Mouse (Mus musculus) stomach, postnatal 0 days (tissue): ENCODE results near the gene Zfp715.

Experiments used
- CTCF ChIP-seq: IDR thresholded peaks from 2 replicates; pipeline ENCODE4 v1.5.1; 2016; ENCODE audit warnings: antibody characterized with exemption, low read depth, mild to moderate bottlenecking, moderate library complexity
- EP300 ChIP-seq: optimal IDR thresholded peaks from 2 replicates; pipeline ENCODE3; 2016; ENCODE audit warnings: antibody characterized with exemption

GRCm38 (mm10) chr7:43253540-43253939, 59.6 kb downstream of the Zfp715 start:
- TF ChIP-seq CTCF (no peak), EP300 (no peak)
